Mouse (Mus musculus) lung, postnatal 25 days (tissue): ENCODE results near the gene Ywhag.

Experiments
- DNase-seq: peaks from one replicate; pipeline ENCODE4 v3.0.0; 2022; ENCODE audit warnings: low spot score

Gene Ywhag

GRCm38 (mm10) chr5:135934481-135935175, at the start of gene Ywhag:
Gene Ywhag (minus strand): TSS chr5:135934616.
- DNase-seq: peak; percentile 98

- peak; percentile 47 for DNase-seq
These were observed 48.0 kb upstream of the Ywhag start for GRCm38 (mm10) chr5:135982398-135982797.

GRCm38 (mm10) chr5:135979904-135980303, 45.5 kb upstream of the Ywhag start, which contains the start of gene Zp3:
Gene Zp3 (plus strand): TSS chr5:135980099.
- DNase-seq: no peak

- DNase-seq: no peak
These were observed 45.0 kb upstream of the Ywhag start for GRCm38 (mm10) chr5:135979381-135979780.

GRCm38 (mm10) chr5:135975893-135976668, 41.7 kb upstream of the Ywhag start:
- no peak for DNase-seq

GRCm38 (mm10) chr5:135974365-135974764, 39.9 kb upstream of the Ywhag start, which contains the start of gene Ssc4d:
Gene Ssc4d (minus strand): TSS chr5:135974531.
- no peak for DNase-seq

- no peak for DNase-seq
These were observed 37.5 kb upstream of the Ywhag start for GRCm38 (mm10) chr5:135971876-135972275.

GRCm38 (mm10) chr5:135970247-135970646, 35.8 kb upstream of the Ywhag start:
- DNase-seq: no peak

GRCm38 (mm10) chr5:135968781-135969180, 34.4 kb upstream of the Ywhag start:
- peak; percentile 34 for DNase-seq

GRCm38 (mm10) chr5:135966866-135967265, 32.5 kb upstream of the Ywhag start:
- DNase-seq: no peak

- no peak for DNase-seq
These were observed 31.1 kb upstream of the Ywhag start for GRCm38 (mm10) chr5:135965501-135965930.

GRCm38 (mm10) chr5:135963280-135963627, 28.8 kb upstream of the Ywhag start:
- no peak for DNase-seq

- peak; percentile 100 for DNase-seq
These were observed 28.3 kb upstream of the Ywhag start for GRCm38 (mm10) chr5:135962492-135963279.

GRCm38 (mm10) chr5:135962125-135962491, 27.7 kb upstream of the Ywhag start:
- DNase-seq: no peak

GRCm38 (mm10) chr5:135960909-135961635, 26.7 kb upstream of the Ywhag start:
- no peak for DNase-seq

- no peak for DNase-seq
These were observed 25.5 kb upstream of the Ywhag start for GRCm38 (mm10) chr5:135959911-135960310.

- DNase-seq: no peak
These were observed 24.0 kb upstream of the Ywhag start for GRCm38 (mm10) chr5:135958367-135958766.

GRCm38 (mm10) chr5:135957207-135957974, 23.0 kb upstream of the Ywhag start:
- peak; percentile 99 for DNase-seq

- no peak for DNase-seq
These were observed 22.1 kb upstream of the Ywhag start for GRCm38 (mm10) chr5:135956300-135957206.

GRCm38 (mm10) chr5:135952830-135953229, 18.4 kb upstream of the Ywhag start:
- no peak for DNase-seq
